Mouse (Mus musculus) stomach, postnatal 0 days (tissue): ENCODE data around the gene Setx.

Source experiments
- CTCF ChIP-seq: IDR thresholded peaks from 2 replicates; pipeline ENCODE4 v1.5.1; 2016; ENCODE audit warnings: antibody characterized with exemption, low read depth, mild to moderate bottlenecking, moderate library complexity
- EP300 ChIP-seq: optimal IDR thresholded peaks from 2 replicates; pipeline ENCODE3; 2016; ENCODE audit warnings: antibody characterized with exemption

- TF ChIP-seq CTCF = no peak
- no peak for TF ChIP-seq EP300
Measured at GRCm38 (mm10) chr2:29222302-29222701, 98.3 kb downstream of the Setx start.
